Mouse (Mus musculus) kidney, postnatal 14 days (tissue): ENCODE data around the gene Sidt1.
"Not testable (repeated sequence)": the region's sequence is repeated elsewhere in the genome, so short reads cannot be mapped to it uniquely, and the experiment has no call there.

Source experiments
- DNase-seq: peaks from one replicate; pipeline ENCODE4 v3.0.0; 2022; ENCODE audit warnings: mixed read lengths

Gene Sidt1

DNA sequence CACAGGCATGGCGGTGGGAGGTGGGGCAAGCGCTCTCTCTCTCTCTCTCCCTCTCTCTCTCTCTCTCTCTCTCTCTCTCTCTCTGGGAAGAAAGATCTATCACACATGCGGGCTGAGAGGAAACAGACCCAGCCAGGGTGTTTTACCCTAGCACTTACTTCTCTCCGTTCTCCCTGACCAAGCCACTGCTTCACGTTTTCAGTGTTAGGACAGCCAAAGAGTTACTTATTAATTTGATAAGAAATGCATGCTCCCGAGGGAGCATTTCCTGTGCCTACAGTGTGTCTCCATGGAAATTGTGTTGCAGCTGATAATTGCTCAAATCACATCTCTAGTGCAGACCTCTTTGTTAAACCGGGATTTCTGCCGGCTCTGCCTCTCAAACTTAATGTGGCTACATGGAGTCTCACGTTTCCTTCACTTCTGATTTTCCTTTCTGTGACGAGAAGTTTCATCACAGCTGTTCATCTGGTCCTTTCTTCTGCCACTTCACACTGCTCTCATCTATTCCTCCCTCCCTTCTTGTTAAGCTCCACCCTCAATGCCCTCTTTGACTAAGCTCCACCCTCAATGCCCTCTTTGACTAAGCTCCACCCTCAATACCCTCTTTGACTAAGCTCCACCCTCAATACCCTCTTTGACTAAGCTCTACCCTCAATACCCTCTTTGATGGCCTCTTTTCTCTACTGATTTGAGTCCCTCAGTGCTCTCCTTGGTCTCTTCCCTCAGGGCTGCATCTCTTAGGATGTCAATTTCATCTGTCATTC, 30.7 kb downstream of the Sidt1 start:
- DNase-seq: no peak

DNA sequence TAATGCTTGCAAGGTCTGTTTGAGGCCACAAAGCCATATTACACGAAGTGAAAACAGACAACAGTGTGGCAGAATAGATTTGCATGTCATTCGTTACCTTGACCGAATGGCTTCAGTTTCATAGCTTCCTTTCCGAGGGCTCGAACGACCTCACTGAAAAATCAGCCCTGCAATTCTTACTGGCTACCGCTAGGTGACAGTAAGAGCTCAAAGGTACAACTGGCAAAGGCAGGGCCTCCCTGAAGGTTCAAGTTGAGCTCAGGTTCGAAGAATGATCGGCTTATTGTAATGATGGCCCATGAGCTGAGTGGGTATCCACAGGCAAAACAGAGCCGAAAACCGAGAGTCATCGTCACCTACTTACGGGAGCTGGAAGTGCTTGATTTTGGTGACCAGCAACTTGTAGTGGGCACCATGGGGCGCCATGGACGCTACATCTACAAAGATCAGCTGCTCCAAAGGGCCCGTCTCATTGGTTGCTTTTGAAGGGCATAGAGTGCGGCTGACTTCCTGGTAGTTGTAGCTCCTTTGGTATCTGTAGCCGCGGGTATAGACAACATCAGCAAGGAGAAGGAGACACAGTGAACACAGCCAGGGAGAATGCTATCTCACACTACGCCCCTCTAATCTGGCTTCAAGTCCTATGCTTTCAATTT, 33.4 kb downstream of the Sidt1 start:
- DNase-seq: no peak

DNA sequence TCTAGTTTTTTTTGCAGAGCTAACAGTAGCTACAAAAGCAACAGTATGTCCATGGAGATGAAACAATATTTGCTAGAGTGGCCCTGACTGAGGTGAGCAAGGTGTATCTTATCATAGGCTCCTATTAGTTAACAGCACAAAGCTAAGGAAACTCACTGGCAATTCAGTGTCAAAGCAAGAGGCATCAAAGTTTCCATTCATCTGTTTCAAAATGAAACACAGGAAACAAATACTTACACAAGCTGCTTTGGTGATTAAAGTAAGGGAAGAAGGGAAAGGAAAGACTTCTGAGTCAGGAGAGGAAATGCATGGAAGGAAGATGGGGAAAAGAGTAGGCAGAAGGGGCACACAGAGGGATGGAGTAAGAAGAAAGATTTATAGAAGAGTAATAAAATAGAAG, 39.0 kb downstream of the Sidt1 start:
- DNase-seq: no peak

DNA sequence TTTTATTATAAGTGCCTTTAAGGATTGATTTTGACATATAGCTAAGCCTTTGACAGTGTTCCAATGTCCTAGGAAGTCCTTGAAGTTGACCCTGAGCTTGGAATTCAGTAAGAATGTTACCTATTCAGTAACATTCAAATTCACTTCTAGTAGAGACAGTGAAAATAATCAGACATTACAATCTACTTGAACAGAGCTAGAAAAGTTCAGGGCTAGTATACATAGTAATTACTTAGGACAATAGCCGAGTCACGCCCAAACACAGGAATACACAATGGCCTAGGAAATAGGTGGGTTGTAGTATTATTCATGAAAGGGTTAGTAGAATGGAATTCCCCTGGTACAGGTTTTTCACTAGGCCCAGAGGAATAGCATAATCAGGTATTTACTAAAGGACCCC, 40.3 kb downstream of the Sidt1 start:
- not testable (repeated sequence) for DNase-seq

DNA sequence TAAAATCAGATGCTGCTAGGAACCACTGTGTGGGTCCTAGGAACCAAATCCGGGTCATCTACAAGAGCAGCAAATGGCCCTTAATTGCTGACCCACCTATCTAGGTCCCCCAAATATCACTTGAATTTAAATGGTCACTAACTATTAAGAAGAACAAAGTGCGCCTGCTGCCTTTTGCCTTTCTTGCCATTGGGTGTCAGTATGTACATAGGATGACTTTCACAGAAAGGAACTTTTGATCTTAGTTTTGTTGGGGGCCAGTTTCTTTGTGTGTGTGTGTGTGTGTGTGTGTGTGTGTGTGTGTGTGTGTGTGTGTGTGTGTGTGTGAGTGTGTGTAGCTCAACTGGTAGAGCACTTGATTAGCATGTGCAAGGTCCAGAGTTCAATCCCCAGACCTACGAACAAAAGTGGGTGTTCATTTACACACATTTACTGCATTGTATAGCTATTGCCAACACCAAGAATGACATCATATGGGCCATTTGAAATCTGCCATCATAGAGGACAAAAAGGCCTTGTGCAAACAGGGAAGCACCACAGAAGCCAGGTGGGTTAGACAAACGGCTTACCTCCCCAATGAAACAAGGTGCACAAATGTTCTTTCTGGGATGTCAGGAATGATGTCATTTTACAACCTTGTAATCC, 43.9 kb downstream of the Sidt1 start:
- DNase-seq: no peak

DNA sequence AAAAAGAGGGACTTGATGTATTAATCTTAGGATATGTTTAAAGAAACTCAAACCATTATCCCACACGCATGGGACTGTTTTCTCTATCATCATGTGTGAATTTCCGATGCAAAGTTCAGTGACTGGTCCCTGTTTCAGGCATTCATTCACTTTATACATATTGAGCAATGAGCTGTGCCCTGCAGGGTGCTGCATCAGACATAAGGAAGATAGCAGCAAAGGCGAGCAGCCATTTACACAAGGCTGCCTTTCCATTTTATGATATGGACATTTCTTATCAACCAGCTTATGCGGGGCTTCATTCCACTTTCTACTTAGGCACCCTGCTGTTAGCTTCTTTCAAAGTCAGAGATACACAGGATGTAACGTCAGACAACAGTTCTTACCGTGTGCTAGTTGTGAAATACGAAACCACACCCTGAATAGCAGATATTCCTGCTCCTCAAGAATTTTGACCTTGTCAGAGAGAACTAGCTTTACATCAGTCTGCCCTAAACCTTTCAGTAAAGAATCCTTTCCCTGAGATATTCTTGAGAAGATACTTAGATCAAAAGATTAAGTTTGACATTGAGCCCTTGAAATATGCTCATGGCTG, 45.5 kb downstream of the Sidt1 start:
- no peak for DNase-seq

DNA sequence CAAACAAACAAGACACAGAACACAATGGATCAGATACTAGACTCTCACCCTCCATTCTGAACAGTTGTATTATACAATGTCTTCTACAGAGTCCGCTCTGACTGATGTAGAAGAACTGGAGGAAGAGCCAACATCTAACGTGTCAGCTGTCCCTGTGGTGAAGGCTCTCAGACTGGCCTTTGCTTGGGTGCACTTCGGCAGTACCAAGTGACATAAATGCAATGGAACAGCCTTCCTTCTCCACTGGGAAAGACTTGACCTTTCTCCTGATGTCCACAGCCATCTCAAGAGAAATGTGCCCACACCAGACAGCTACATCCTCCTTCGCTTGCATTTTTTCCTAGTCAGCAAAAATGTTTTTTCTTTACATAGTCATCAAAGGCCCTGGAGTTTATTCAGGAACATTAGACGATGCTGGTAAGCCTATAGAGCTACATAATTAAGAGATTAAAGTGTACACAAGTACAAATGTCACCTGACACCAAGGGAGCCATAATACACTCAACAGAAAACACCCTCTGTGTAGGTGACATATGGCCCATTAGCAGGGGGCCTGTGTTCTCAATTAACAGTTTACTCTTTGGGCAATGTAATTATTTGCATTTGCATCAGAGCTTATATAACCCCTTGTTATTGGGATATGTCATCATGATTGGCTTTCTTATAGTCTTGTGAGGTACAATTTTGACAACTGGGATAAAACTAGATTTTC, 50.2 kb downstream of the Sidt1 start:
- no peak for DNase-seq

DNA sequence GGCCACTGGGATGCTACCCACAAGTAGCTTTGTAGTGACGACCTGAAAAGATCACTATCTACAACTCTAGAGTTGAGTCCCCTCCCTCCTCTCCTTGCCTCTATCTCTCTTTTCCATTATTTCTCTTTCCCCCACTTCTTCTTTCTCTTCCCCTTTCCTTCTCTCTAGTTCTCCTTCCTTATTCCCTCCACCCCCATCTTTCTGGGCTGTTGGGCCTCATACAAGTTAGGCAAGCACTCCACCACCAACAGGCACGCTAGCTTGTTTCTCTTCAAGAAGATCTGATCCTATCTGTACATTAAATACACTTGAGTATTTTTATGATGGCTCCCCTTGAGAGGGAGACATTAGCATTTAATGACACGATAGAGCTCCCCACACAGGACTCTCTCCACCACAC, 51.0 kb downstream of the Sidt1 start:
- DNase-seq: no peak

DNA sequence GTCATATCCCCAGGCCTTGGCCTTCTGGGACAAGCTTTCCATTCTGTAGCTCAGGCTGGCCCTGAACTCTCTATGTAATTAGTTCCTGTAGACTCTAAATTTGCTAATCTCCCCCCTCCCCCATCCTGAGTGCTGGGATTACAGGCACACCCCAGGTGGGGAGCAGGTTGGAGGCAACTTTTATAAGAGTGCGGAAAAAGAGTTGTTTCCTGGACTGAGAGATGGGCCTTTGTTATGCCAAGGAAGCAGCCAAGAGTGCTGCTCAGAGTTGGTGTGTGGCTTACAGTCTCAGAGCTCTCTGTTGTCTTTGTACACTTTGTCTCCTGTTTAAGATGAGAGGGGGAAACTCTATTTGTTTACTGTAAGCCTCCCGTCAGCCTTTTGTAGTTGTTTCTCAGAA, 52.2 kb downstream of the Sidt1 start:
- DNase-seq: no peak

DNA sequence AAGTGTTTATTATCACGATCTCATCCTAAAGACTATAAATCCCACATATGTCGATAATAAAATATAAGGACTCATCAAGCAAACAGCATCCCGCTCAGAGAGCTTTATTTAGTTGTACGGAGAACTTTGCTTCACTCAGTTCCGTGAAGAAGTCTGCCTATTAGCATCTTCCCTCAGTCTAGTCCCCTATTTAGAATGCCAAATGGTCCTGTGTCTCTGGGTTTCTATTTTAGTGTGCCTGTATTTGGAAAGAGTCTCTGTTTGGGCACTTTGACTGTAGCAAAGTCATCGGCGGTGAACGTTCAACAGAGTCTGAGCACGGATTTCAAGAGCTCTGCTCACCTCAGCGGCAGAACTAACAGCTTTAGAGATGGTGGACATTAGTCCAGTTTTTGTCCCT, 55.8 kb downstream of the Sidt1 start:
- no peak for DNase-seq

DNA sequence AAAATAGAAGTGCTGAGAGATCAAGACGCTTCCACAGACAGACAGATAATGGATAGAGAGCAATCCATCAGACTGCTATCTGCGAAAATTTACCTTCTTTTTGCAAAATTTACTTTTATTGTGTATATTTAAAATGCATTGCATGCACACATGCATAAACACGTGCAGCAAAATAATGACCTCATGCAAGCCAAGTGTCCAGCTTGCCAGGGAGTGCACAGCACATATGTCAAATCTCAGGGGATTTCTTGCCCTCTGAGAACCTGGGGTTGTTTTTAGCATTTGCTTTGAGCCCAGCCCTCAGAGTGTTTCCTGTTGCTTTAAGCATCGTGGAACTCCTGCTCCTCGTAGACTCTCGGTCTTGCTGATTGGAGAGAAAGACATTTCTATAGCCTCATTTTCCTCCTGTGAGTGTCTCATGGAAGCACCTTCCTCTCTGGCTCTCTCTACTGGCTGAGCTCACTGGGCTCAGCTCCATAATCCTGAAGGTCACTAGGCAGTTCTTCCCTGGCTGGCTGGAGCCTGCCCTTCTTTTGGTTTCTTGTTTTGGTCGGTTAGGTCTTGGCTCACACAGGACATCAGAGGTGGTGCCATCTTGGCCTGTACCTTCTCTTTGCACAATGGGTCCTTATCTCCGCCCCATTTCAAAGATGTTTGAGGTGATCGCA, 61.5 kb downstream of the Sidt1 start:
- no peak for DNase-seq

DNA sequence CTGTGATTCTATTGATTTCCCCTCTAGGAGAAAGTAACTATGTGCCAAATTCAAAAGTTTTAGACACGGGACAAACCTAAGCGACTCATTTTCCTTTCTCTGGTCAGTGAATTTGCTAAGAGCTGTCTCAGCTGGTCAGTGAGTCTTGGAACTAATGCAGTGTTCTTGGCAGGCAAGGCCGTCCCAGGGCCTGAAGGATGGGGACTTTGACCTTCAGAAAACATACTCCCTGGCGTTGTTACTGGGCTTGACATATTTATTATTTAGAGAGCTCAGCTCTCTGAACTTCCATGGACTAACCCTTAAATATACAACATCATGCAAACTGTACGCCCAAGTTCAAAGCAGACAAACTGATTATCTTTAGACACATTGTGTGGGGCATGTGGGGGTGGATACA, 62.4 kb downstream of the Sidt1 start:
- peak; percentile 67 for DNase-seq

DNA sequence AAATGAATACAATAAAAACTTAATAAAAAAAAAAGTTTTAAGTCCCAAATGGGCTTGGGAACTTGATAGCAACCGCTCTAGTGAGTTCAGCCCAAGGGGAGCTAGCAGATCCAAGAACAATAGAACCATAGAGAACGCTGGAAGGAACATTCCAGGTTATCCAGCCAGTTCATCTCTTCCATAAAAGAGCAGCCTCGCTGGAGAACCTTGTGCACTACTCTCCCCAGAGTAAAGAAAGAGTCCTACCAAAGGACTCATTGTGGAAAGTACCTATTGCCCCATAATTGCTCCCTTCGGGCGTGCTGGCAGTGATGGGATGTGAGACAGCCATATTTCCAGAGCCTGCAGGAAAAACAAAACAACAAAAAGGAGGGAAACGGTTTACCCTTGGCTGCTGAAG, 63.4 kb downstream of the Sidt1 start:
- DNase-seq: no peak

DNA sequence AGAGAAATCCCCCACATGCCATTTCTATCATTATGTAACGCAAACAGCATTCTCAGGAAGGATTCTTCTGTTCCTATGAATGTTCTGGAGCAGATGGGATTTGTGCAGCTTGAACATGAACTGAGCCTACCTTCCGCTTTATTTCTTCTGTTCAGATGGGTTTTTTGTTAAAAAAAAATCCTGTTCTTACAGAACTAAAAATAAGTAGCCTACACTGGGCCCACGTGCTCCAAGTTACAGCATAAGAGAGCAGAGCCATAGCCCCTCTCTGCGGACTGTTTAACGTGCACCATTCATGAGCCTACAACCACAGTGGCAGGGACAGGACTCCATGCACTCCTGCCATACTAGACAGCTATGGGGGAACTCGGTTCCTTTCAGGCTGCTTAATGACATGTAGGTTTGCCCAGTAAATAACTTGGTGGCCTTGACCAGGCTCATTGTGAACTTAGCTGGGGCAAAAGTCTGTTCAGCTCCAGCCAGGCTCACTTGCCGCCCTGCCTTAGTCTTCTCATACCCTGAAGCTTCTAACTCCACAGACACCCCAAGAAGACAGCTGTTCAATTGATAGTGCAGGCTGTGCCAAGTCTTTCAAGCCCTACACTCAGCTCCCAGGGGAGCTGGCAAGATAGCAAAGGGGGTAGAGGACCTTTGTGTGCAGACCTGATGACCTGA, 64.3 kb downstream of the Sidt1 start:
- DNase-seq: no peak

DNA sequence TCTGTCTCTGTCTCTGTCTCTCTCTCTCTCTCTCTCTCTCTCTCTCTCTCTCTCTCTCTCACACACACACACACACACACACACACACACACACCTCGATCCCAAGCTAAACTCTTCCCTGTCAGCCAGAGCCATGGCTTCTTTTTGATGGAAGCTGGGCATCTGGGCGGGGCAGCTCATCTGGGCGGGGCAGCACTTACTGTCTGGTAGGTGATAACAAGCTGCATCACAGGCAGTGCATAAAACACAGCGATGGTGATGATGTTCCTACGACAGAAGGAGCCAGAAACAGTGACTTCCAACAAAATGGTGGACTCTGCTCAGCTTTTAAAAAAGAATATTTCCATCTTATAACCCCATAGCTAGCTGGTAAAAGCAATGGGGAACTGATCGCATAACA, 67.4 kb downstream of the Sidt1 start:
- DNase-seq: no peak

DNA sequence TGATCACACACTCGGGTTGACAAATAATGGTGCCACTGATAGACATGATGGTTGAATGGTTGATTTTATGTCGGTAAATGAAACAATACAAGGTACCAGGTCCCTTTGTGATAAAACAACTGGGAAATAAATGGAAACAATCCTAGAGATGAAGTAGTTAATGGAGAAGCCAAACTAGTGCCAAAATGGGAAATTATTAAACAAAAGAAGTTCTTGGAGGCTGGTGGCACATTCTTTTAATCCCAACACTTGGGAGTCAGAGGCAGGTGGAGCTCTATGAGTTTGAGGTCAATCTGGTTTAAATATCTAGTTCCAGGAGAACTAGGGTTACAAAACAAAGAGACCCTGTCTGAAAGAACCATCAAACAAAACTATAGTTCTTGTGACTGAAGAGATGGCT, 68.1 kb downstream of the Sidt1 start:
- no peak for DNase-seq

DNA sequence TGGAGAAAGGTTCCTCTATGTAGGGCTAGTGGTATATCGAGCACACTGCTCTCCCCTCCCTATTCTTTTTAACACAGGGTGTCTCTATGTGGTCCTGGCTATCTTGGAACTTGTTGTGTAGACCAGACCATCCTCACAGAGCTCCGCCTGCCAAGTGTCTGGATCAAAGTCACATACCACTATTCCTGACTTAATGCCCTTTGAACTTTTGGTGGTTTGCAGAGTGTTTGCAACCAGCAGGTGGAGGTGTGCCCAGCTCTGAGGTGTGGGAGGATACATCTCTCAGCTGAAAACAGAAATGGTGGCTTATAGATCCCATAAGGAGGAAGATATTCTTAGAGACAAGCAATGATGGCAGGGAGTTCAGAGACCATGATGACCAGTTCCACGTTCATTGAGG, 75.5 kb downstream of the Sidt1 start:
- no peak for DNase-seq

DNA sequence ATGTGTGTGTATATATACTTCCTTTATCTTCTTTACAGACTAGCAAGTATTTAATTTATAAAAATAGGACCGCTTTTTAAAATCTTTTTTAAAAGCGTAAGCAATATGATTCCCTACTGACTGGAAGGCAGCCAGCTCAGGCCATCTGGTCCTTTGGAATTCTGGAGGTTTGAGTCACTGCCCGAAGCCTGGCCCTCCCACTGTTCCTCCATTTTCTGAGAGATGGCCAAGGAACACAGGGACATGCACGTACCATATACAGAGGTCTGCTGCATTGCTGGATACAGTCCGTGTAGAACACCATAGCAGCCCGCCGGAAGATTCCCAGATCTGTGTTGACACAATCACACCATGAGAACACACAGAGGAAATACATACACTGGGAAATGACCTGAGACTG, 78.3 kb downstream of the Sidt1 start:
- DNase-seq: peak; percentile 56

DNA sequence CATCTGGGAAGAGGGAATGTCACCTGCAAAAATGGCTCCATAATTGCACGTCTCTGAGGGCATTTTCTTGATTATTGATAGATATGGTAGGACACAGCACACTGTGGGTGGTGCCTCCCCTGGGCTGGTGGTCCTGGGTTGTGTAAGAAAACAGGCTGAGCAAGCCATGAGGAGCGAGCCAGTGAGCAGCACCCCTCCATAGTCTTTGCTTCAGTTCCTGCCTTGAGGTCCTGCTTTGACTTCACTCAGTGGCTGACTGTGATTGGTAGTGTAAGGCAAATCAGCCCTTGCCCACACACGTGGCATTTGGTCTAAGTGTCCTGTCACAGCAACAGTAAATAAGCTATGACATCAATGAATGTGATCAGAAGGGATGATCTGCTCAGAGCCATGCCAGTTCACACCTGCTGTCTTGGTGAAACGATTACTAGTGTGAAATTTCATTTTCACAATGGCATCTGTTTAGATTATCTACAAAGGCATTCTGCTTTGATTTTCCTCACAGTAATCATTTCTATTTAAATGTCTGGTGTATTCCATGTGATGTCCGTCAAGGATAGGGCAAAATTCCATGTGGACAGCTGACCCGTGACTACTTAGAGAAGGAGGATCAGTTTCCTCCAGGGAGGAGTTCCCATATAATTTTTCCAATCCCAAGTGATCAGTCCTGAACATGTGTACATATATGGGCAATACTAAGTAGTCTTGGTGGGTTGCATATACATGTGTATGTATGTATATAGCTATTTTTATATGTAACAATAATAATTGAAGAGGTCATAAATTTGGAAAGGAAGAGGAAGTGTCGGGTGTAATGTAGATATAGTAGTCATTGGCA, 79.0 kb downstream of the Sidt1 start:
- no peak for DNase-seq

DNA sequence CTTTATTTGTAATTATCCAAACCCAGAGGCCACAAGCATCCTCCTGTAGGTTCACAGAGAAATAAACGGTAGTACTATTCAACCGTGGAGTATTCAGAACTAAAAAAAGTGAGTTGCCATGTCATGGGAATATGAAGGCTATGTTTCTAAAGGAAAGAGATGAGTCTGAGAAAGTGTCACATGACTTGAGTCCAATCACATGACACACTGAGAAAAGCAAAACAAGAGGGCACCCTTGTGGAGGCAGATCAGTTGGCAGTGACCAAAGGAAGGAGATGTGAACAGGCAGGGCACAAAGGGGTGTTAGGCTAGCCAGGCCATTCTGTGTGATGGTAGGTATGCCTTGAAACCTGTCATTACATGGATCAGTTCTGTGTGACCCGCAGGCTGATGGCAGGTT, 80.3 kb downstream of the Sidt1 start:
- DNase-seq: no peak

DNA sequence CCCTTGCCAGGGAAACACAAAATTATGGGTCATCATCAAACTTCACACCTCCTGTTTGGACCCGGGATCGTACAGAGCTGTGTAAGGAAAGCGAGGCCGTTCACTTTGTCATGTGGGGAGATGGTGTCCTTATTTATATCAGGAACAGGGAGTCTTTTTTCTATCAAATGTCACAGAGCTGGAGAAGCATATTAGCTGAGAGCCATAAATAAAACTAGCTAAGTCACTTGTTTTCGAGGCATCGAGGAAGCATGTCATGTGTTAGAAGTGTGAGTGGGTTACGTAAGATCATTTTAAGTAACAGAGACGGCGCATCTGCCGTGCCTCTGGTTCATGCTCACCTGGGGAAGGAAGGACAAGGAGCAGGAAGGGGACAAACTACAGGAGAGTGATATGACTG, 83.0 kb downstream of the Sidt1 start:
- no peak for DNase-seq
